Comparison of ENCODE assay signal across 8 mouse cellular contexts in genomic region chr4:154927899-154928337, GRCm38 (mm10). TPM values are rescaled to one million over a fixed set of nuclear protein-coding genes. Genes with fewer than 3 reads are reported as not detected.
DNase-seq lines count a peak whose midpoint lies in the region; ATAC-seq and TF ChIP-seq lines count a peak whose summit lies in the region.

No protein-coding gene starts in this region.

- H3K4me1 ChIP-seq in lung, embryonic 14.5 days (ENCODE audit: insufficient read depth) = peaks cover 5% of the 10 kb centered on the region
- H3K4me1 ChIP-seq in stomach, embryonic 15.5 days = peaks cover 16% of the 10 kb centered on the region
- H3K4me1 ChIP-seq in cerebellum, adult 2 months (ENCODE audit: control insufficient read depth, insufficient read depth, low read length) = no peaks in the 10 kb centered on the region

- no peak for DNase-seq in layer of hippocampus, adult 2 months (ENCODE audit: low spot score in 2 of 2)
- no peak for DNase-seq in layer of hippocampus, adult 8-10 months (ENCODE audit: low spot score in 2 of 2)
- DNase-seq in gastrocnemius, postnatal 14 days = peak; percentile 34
- peak; percentile 54 for DNase-seq in kidney, adult 18-20 months
- DNase-seq in lung, embryonic 14.5 days = peak; percentile 64
- DNase-seq in cerebellum, adult 2 months = no peak
- DNase-seq in cerebellum, postnatal 10 days = no peak

- H3K27me3 ChIP-seq in lung, embryonic 14.5 days (ENCODE audit: insufficient read depth, low read length) = no peaks in the 10 kb centered on the region
- no peaks in the 10 kb centered on the region for H3K27me3 ChIP-seq in stomach, embryonic 15.5 days (replicated peaks)
- no peaks in the 10 kb centered on the region for H3K27me3 ChIP-seq in cerebellum, adult 2 months (ENCODE audit: control insufficient read depth, insufficient read depth, low read length)

- no peak for TF ChIP-seq CTCF in layer of hippocampus, adult 2 months (conservative IDR thresholded peaks at IDR 0.05)
- no peak for TF ChIP-seq CTCF in lung, embryonic 14.5 days (IDR thresholded peaks at IDR 0.05; ENCODE audit: low read depth)
- TF ChIP-seq CTCF in cerebellum, adult 2 months (IDR thresholded peaks at IDR 0.05; ENCODE audit: borderline replicate concordance, insufficient read depth, low read depth, low read length) = no peak

- no peaks in the 10 kb centered on the region for H3K36me3 ChIP-seq in lung, embryonic 14.5 days (ENCODE audit: insufficient read depth)
- H3K36me3 ChIP-seq in stomach, embryonic 15.5 days = no peaks in the 10 kb centered on the region

- no peaks in the 10 kb centered on the region for H3K9me3 ChIP-seq in lung, embryonic 14.5 days (ENCODE audit: low read depth, low read length)
- no peaks in the 10 kb centered on the region for H3K9me3 ChIP-seq in stomach, embryonic 15.5 days

- peak overlapping the region; percentile 47 for H3K9ac ChIP-seq in lung, embryonic 14.5 days
- H3K9ac ChIP-seq in stomach, embryonic 15.5 days = peak overlapping the region; percentile 16; the same call in 1 of the 2 replicates

- 16% methylated on average over 5 of the region's 5 CpGs for WGBS in lung, embryonic 14.5 days
- 26% methylated on average over 5 of the region's 5 CpGs for WGBS in stomach, embryonic 15.5 days
- 74% methylated on average over 5 of the region's 5 CpGs for whole genome bisulfite sequencing in cerebellum, adult 2 months

- ATAC-seq in lung, embryonic 14.5 days (ENCODE audit: insufficient read depth) = peak; percentile 68
- peak; percentile 83 for ATAC-seq in stomach, embryonic 15.5 days (ENCODE audit: insufficient read depth, low FRiP score, low read depth)

- H3K4me3 ChIP-seq in layer of hippocampus, adult 2 months = peak overlapping the region; percentile 17; the same call in 1 of the 2 replicates
- H3K4me3 ChIP-seq in lung, embryonic 14.5 days (ENCODE audit: low read depth, low read length) = peak overlapping the region; percentile 27
- H3K4me3 ChIP-seq in stomach, embryonic 15.5 days (replicated peaks) = peak overlapping the region; percentile 33
- no peak overlapping the region for H3K4me3 ChIP-seq in cerebellum, adult 2 months (replicated peaks; ENCODE audit: insufficient read depth, low read depth, low read length)

- H3K27ac ChIP-seq in layer of hippocampus, adult 2 months = peak overlapping the region; percentile 77
- peak overlapping the region; percentile 21 for H3K27ac ChIP-seq in lung, embryonic 14.5 days (ENCODE audit: low read depth)
- peak overlapping the region; percentile 79 for H3K27ac ChIP-seq in stomach, embryonic 15.5 days
- no peak overlapping the region for H3K27ac ChIP-seq in cerebellum, adult 2 months (ENCODE audit: insufficient read depth, low read length)

- peak overlapping the region; percentile 50 for H3K4me2 ChIP-seq in lung, embryonic 14.5 days
- H3K4me2 ChIP-seq in stomach, embryonic 15.5 days = peak overlapping the region; percentile 49

- intact Hi-C loops in gastrocnemius, postnatal 14 days (cut with DNase I; ENCODE audit: low total_unique reads) = no loop called here

- no peak for TF ChIP-seq POLR2A in cerebellum, adult 2 months (IDR thresholded peaks at IDR 0.05; ENCODE audit: borderline replicate concordance, insufficient read depth, low read length)

RNA-seq across cellular contexts. Expression of gene Tnfrsf14, which starts 0.4 kb away (rescaled TPM):
- 1 to 10 TPM in 1 of 2 experiments, under 1 TPM in 1; 0.84 to 1.3 TPM for total RNA-seq in layer of hippocampus, adult 2 months (2021)
- 1 to 10 TPM; 1.6 to 5.2 (median 3.8) TPM for total RNA-seq in layer of hippocampus, adult 8-10 months (2022)
- total RNA-seq in gastrocnemius, postnatal 14 days (2021) = 1 to 10 TPM; 1.4 to 1.9 TPM
- polyA plus RNA-seq in lung, embryonic 14.5 days (2014; fragmentation: Nextera tagmentation; extraction: Ambion mirVana) = 0.78 and 0.85 TPM in 2 replicates
- 3.8 and 8.0 TPM in 2 replicates for polyA plus RNA-seq in stomach, embryonic 15.5 days (2015; fragmentation: Nextera tagmentation; extraction: Ambion mirVana)
- 0.80 and 1.3 TPM in 2 replicates for polyA plus RNA-seq in cerebellum, adult 2 months (2012; rRNA removed)

RNA-seq across cellular contexts. Expression of gene Fam213b, which starts 29.0 kb away (rescaled TPM):
- 10 to 100 TPM; 48.1 to 48.9 TPM for total RNA-seq in layer of hippocampus, adult 2 months (2021)
- total RNA-seq in layer of hippocampus, adult 8-10 months (2022) = 10 to 100 TPM; 49.5 to 59.8 (median 57.0) TPM
- total RNA-seq in gastrocnemius, postnatal 14 days (2021) = 100 to 1,000 TPM; 110 to 112 TPM
- polyA plus RNA-seq in lung, embryonic 14.5 days (2014; fragmentation: Nextera tagmentation; extraction: Ambion mirVana) = 37.4 and 39.9 TPM in 2 replicates
- polyA plus RNA-seq in stomach, embryonic 15.5 days (2015; fragmentation: Nextera tagmentation; extraction: Ambion mirVana) = 29.1 and 30.6 TPM in 2 replicates
- polyA plus RNA-seq in cerebellum, adult 2 months (2012; rRNA removed) = 171 and 180 TPM in 2 replicates

RNA-seq across cellular contexts. Expression of gene Hes5, which starts 32.8 kb away (rescaled TPM):
- total RNA-seq in layer of hippocampus, adult 2 months (2021) = 10 to 100 TPM; 24.7 to 30.7 TPM
- total RNA-seq in layer of hippocampus, adult 8-10 months (2022) = 10 to 100 TPM; 15.1 to 33.7 (median 22.6) TPM
- total RNA-seq in gastrocnemius, postnatal 14 days (2021) = under 1 TPM in 1 of 2 experiments, not detected in 1; 0.16 TPM
- polyA plus RNA-seq in lung, embryonic 14.5 days (2014; fragmentation: Nextera tagmentation; extraction: Ambion mirVana) = 0.14 and 0.15 TPM in 2 replicates
- polyA plus RNA-seq in stomach, embryonic 15.5 days (2015; fragmentation: Nextera tagmentation; extraction: Ambion mirVana) = 2.5 and 2.6 TPM in 2 replicates
- 4.6 and 4.8 TPM in 2 replicates for polyA plus RNA-seq in cerebellum, adult 2 months (2012; rRNA removed)

RNA-seq across cellular contexts. Expression of gene Pank4, which starts 36.0 kb away (rescaled TPM):
- 10 to 100 TPM; 41.8 to 43.0 TPM for total RNA-seq in layer of hippocampus, adult 2 months (2021)
- 10 to 100 TPM; 34.4 to 46.8 (median 42.3) TPM for total RNA-seq in layer of hippocampus, adult 8-10 months (2022)
- 10 to 100 TPM; 24.1 to 31.4 TPM for total RNA-seq in gastrocnemius, postnatal 14 days (2021)
- 49.3 and 51.0 TPM in 2 replicates for polyA plus RNA-seq in lung, embryonic 14.5 days (2014; fragmentation: Nextera tagmentation; extraction: Ambion mirVana)
- 37.6 and 37.7 TPM in 2 replicates for polyA plus RNA-seq in stomach, embryonic 15.5 days (2015; fragmentation: Nextera tagmentation; extraction: Ambion mirVana)
- polyA plus RNA-seq in cerebellum, adult 2 months (2012; rRNA removed) = 84.6 and 85.5 TPM in 2 replicates

RNA-seq across cellular contexts. Expression of gene Mmel1, which starts 58.5 kb away (rescaled TPM):
- under 1 TPM; 0.29 to 0.44 TPM for total RNA-seq in layer of hippocampus, adult 2 months (2021)
- total RNA-seq in layer of hippocampus, adult 8-10 months (2022) = under 1 TPM; 0.25 to 0.73 (median 0.41) TPM
- under 1 TPM; 0.49 to 0.68 TPM for total RNA-seq in gastrocnemius, postnatal 14 days (2021)
- polyA plus RNA-seq in lung, embryonic 14.5 days (2014; fragmentation: Nextera tagmentation; extraction: Ambion mirVana) = 0.13 and 0.19 TPM in 2 replicates
- 0.21 and 0.23 TPM in 2 replicates for polyA plus RNA-seq in stomach, embryonic 15.5 days (2015; fragmentation: Nextera tagmentation; extraction: Ambion mirVana)
- 2.7 and 3.3 TPM in 2 replicates for polyA plus RNA-seq in cerebellum, adult 2 months (2012; rRNA removed)

Comparison
In these comparisons a context has a peak if more than half of its experiments do, and no peak if none do; other contexts are left out.
1. DNase-seq: peak in gastrocnemius, postnatal 14 days (single experiment), kidney, adult 18-20 months (single experiment) and lung, embryonic 14.5 days (single experiment); none in layer of hippocampus, adult 2 months (0 of 2), layer of hippocampus, adult 8-10 months (0 of 2), cerebellum, adult 2 months (0 of 2) and cerebellum, postnatal 10 days (0 of 2).
2. RNA of gene Hes5, which starts 32.8 kb away (total RNA-seq): 24.7 to 30.7 TPM in layer of hippocampus, adult 2 months and 15.1 to 33.7 TPM in layer of hippocampus, adult 8-10 months; 0.16 TPM in gastrocnemius, postnatal 14 days; every median in the first group is over 10 times any median in the second.